Mouse (Mus musculus): Measurements from ENCODE around the gene Rpl7a.

DNA sequence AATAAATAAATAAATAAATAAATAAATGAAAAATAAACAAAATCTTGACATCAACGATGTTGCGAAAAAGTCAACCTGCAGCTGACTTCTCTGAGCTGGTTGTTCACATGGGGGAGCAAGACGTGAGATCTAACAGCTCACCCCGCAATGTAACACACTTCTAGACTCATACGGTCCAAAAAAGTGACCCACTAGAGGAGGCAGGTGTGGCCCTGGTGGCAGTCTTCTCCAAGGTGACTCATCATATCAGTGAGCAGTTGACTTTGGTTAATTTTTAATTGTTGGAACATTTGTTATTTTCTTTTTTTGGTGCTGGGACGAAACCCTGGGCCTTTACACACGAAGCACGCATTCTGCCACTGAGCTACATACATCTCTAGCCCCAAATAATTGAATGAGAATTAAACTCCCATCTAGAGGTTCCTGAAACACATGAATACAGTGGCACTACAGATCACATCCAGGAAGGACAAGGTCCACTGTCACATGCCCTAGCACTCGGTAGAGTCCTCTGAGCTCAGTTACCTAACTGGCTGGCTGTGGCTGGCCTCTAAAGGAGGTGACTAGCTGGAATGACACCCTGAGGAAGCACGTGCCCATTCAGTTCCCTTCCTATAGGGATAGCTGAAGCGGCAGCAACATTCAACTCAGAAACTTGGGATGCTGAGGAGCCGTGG, 46.4 kb downstream of the Rpl7a start:
- TF ChIP-seq CTCF (IDR thresholded peaks at IDR 0.05; ENCODE audit: low read depth, low read length) = no peak
- TF ChIP-seq POLR2A (IDR thresholded peaks at IDR 0.05; ENCODE audit: extremely low read depth, insufficient read depth, low read length) = no peak
